Mouse (Mus musculus): Measurements from ENCODE around the gene Majin. TPM values are rescaled to one million over a fixed set of nuclear protein-coding genes. Genes with fewer than 3 reads are reported as not detected.

Majin gene
- polyA plus RNA-seq, 1 experiment from 2014 or later = not detected

DNA sequence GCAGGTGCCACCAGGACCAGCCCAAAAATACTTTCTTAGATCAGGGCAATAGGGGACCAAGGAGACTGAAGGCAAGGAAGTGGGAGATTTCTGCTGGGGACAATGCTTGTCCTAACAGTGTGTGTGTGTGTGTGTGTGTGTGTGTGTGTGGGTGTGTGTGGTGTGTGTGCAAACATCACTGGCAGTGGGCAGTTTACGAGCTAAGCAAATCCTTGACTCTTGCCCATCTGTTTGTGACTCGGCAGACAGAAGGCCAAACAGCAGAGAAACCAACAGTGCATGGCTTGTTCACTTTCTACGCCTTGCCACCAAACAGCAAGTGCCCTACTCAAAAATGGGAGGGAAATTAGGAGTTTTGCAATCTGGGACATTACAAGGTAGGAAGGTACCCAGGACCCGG is 89.4 kb downstream of the Majin start:
- no peak overlapping the region for H3K4me2 ChIP-seq
- H3K4me3 ChIP-seq (replicated peaks) = no peak overlapping the region
- peaks cover 69% of the 10 kb centered on the region for H3K4me1 ChIP-seq (replicated peaks)
- no peak overlapping the region for H3K9ac ChIP-seq
- no peak for DNase-seq
- H3K27me3 ChIP-seq = no peaks in the 10 kb centered on the region
- H3K27ac ChIP-seq = no peak overlapping the region
- 58% methylated on average over 4 of the region's 4 CpGs for WGBS (ENCODE audit: insufficient replicate concordance)
- ATAC-seq (ENCODE audit: low read depth) = no peak
- H3K9me3 ChIP-seq (replicated peaks) = no peaks in the 10 kb centered on the region
- peaks cover under 1% of the 10 kb centered on the region; the same call in 1 of the 2 replicates for H3K36me3 ChIP-seq

MicroRNAs within 50 kb of the gene (microRNA counts, 519-probe panel; counts per million panel counts)
- microRNA mmu-miR-192 = 5,588 counts per million, percentile 66 among the panel's probes with 10 or more counts

Small RNA genes within 50 kb of the gene (microRNA-seq; reads per million reads assigned to microRNA genes)
- gene Mir192 = 3,663 reads per million, percentile 87 among the genes with 10 or more reads in this experiment
- gene Mir194-2 = 1,535 reads per million, percentile 79 among the genes with 10 or more reads in this experiment

Other genes starting within 250 kb of the Majin start
- gene Pola2, start 220.2 kb upstream of the Majin start, polyA plus RNA-seq (2015; fragmentation: Nextera tagmentation; extraction: Ambion mirVana) = 62.2 and 69.8 TPM in 2 replicates
- not detected in 2 replicates for gene Slc22a20, start 198.2 kb upstream of the Majin start, polyA plus RNA-seq (2015; fragmentation: Nextera tagmentation; extraction: Ambion mirVana)
- gene Capn1, start 168.5 kb upstream of the Majin start, polyA plus RNA-seq (2015; fragmentation: Nextera tagmentation; extraction: Ambion mirVana) = 21.9 and 26.3 TPM in 2 replicates
- 11.6 and 13.9 TPM in 2 replicates for gene Syvn1, start 137.8 kb upstream of the Majin start, polyA plus RNA-seq (2015; fragmentation: Nextera tagmentation; extraction: Ambion mirVana)
- 50.2 and 59.4 TPM in 2 replicates for gene Mrpl49, start 126.6 kb upstream of the Majin start, polyA plus RNA-seq (2015; fragmentation: Nextera tagmentation; extraction: Ambion mirVana)
- 639 and 696 TPM in 2 replicates for gene Fau, start 126.5 kb upstream of the Majin start, polyA plus RNA-seq (2015; fragmentation: Nextera tagmentation; extraction: Ambion mirVana)
- gene Znhit2, start 123.2 kb upstream of the Majin start, polyA plus RNA-seq (2015; fragmentation: Nextera tagmentation; extraction: Ambion mirVana) = 22.1 and 23.2 TPM in 2 replicates
- 30.6 and 33.2 TPM in 2 replicates for gene Tm7sf2, start 116.0 kb upstream of the Majin start, polyA plus RNA-seq (2015; fragmentation: Nextera tagmentation; extraction: Ambion mirVana)
- 29.1 and 31.6 TPM in 2 replicates for gene Vps51, start 107.2 kb upstream of the Majin start, polyA plus RNA-seq (2015; fragmentation: Nextera tagmentation; extraction: Ambion mirVana)
- gene Tmem262, start 104.4 kb upstream of the Majin start, polyA plus RNA-seq (2015; fragmentation: Nextera tagmentation; extraction: Ambion mirVana) = not detected in 2 replicates
- 0.49 and 0.80 TPM in 2 replicates for gene Gm28374, start 102.1 kb upstream of the Majin start, polyA plus RNA-seq (2015; fragmentation: Nextera tagmentation; extraction: Ambion mirVana)
- gene Zfpl1, start 99.4 kb upstream of the Majin start, polyA plus RNA-seq (2015; fragmentation: Nextera tagmentation; extraction: Ambion mirVana) = 22.6 and 23.5 TPM in 2 replicates
- gene Cdca5, start 99.4 kb upstream of the Majin start, polyA plus RNA-seq (2015; fragmentation: Nextera tagmentation; extraction: Ambion mirVana) = 34.2 and 39.3 TPM in 2 replicates
- 0.30 and 0.32 TPM in 2 replicates for gene AC131692.1, start 90.0 kb upstream of the Majin start, polyA plus RNA-seq (2015; fragmentation: Nextera tagmentation; extraction: Ambion mirVana)
- 2.2 and 2.6 TPM in 2 replicates for gene Naaladl1, start 78.6 kb upstream of the Majin start, polyA plus RNA-seq (2015; fragmentation: Nextera tagmentation; extraction: Ambion mirVana)
- gene Sac3d1, start 65.7 kb upstream of the Majin start, polyA plus RNA-seq (2015; fragmentation: Nextera tagmentation; extraction: Ambion mirVana) = 27.5 and 27.9 TPM in 2 replicates
- gene Snx15, start 56.1 kb upstream of the Majin start, polyA plus RNA-seq (2015; fragmentation: Nextera tagmentation; extraction: Ambion mirVana) = 46.5 and 48.5 TPM in 2 replicates
- 0.12 and 0.29 TPM in 2 replicates for gene Batf2, start 43.4 kb upstream of the Majin start, polyA plus RNA-seq (2015; fragmentation: Nextera tagmentation; extraction: Ambion mirVana)
- 37.1 and 38.0 TPM in 2 replicates for gene Arl2, start 42.8 kb upstream of the Majin start, polyA plus RNA-seq (2015; fragmentation: Nextera tagmentation; extraction: Ambion mirVana)
- gene Gpha2, start 42.0 kb downstream of the Majin start, polyA plus RNA-seq (2015; fragmentation: Nextera tagmentation; extraction: Ambion mirVana) = 0.17 TPM in 1 of 2 replicates, not detected in the other
- 3.5 and 4.9 TPM in 2 replicates for gene Ppp2r5b, start 51.5 kb downstream of the Majin start, polyA plus RNA-seq (2015; fragmentation: Nextera tagmentation; extraction: Ambion mirVana)
- 4.1 and 4.8 TPM in 2 replicates for gene Atg2a, start 57.3 kb downstream of the Majin start, polyA plus RNA-seq (2015; fragmentation: Nextera tagmentation; extraction: Ambion mirVana)
- gene Ehd1, start 92.3 kb downstream of the Majin start, polyA plus RNA-seq (2015; fragmentation: Nextera tagmentation; extraction: Ambion mirVana) = 68.8 and 72.6 TPM in 2 replicates
- 0.14 and 0.16 TPM in 2 replicates for gene Cdc42bpg, start 122.1 kb downstream of the Majin start, polyA plus RNA-seq (2015; fragmentation: Nextera tagmentation; extraction: Ambion mirVana)
- 26.3 and 29.9 TPM in 2 replicates for gene Men1, start 150.6 kb downstream of the Majin start, polyA plus RNA-seq (2015; fragmentation: Nextera tagmentation; extraction: Ambion mirVana)
- 4.5 and 5.8 TPM in 2 replicates for gene Map4k2, start 156.7 kb downstream of the Majin start, polyA plus RNA-seq (2015; fragmentation: Nextera tagmentation; extraction: Ambion mirVana)
- 68.4 and 92.3 TPM in 2 replicates for gene Sf1, start 179.3 kb downstream of the Majin start, polyA plus RNA-seq (2015; fragmentation: Nextera tagmentation; extraction: Ambion mirVana)
- gene Pygm, start 200.0 kb downstream of the Majin start, polyA plus RNA-seq (2015; fragmentation: Nextera tagmentation; extraction: Ambion mirVana) = 2.7 and 2.9 TPM in 2 replicates
- gene Rasgrp2, start 215.0 kb downstream of the Majin start, polyA plus RNA-seq (2015; fragmentation: Nextera tagmentation; extraction: Ambion mirVana) = 77.2 and 85.3 TPM in 2 replicates
- gene Nrxn2, start 234.3 kb downstream of the Majin start, polyA plus RNA-seq (2015; fragmentation: Nextera tagmentation; extraction: Ambion mirVana) = 0.48 and 0.54 TPM in 2 replicates